Mouse (Mus musculus) brain, adult 2 months (tissue): ENCODE measurements around the gene Eif5b.

ENCODE experiments used
- DNase-seq: peaks from one replicate; pipeline ENCODE4 v3.0.0; 2011; ENCODE audit warnings: low read depth, low spot score

Eif5b gene

GRCm38 (mm10) chr1:38003046-38003445 is 5.2 kb downstream of the Eif5b start:
- DNase-seq: no peak

DNA sequence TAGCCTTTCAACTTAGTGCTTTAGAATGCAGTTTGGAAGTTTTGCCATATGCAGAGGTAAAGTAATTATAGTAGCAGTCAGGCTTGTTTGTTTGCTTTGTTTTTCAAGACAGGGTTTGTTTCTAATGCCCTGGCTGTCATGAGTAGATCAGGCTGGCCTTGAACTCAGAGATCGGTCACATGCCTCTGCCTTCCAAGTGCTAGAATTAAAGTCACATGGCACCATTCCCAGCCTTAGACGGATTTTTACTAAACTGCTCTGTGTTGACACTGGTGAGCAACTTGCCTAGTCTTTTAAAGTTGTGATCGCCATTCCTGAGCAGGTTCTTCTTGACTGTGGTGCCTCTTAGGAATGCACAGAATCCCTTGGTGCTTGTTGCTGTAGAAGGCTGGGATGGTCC is 8.9 kb downstream of the Eif5b start:
- DNase-seq: no peak

DNA sequence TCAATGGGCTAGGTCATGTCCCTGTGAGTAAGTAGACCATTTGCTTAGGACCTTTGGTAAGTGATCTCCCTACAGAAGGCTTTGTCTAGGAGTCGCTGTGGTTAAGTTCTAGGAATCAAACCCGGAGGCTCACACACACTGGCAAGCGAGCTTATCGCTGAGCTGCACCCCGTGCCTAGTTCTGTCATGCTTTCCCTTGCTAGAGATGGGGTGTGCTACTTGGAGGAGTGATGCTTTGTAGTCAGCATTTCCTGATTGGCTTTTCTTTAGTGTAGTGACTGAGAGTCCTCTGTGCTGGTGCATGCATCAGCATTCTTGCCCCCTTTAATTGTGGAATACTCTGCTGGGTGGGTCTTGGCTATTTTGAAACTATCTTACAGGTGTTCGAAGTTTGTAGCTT is 13.8 kb downstream of the Eif5b start:
- no peak for DNase-seq

DNA sequence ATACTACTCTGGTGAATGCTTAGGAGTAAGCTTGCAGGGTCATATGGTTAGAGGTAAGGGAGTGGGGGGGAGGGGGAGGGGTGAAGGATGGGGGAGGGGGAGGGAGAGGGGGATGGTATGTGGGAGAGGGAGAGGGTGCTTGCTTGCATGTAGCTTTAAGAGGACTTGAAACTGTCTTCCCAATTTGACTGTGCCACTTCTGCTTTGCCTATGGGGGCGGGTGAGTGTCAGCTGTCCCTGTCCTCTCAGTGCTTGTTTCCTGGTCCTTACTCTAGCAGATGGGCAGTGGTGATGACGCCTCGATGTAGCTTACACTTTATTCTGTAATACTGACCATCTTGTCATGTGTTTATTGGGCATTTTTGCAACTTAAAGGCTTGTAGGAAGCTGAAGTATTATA is 14.3 kb downstream of the Eif5b start:
- peak; percentile 23 for DNase-seq

DNA sequence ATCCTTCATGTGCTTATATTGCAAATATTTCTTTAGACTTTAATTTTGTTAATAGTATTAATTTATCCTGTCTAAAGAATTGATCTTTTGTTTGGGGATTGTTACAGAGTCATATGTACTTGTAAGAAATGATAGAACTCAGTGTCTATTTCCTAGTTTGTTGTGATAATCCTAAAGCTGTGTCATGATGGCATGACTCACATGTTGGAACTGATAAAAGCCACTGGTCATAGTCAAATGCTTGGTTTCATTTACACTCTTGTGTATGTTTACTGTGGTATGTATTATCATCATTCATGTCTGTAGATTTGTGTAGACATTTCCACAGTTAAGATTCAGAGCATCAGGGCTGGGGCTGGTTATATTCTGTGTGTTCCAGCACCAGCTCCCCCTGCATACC is 14.7 kb downstream of the Eif5b start:
- no peak for DNase-seq

- no peak for DNase-seq
Observed at GRCm38 (mm10) chr1:38014551-38015203, 16.9 kb downstream of the Eif5b start.

DNA sequence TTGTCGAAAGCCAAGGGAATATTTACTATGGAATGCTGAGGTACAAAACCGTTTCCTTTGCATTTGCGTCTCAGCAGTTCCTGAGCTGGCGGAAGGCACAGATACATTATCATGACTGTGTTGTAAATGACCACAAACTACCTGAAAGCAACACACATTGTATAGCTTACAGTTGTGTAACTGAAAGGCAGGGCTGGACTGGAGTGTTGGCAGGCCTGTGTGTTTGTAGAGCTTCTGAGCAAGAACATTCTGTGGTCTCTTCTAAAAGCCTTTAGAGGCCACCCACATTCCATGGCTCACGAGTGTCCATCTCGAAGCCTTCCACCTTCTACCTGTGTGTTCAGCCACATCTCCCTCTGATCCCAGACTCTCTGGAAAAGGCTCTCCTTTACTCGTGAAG is 29.5 kb downstream of the Eif5b start:
- DNase-seq: no peak

DNA sequence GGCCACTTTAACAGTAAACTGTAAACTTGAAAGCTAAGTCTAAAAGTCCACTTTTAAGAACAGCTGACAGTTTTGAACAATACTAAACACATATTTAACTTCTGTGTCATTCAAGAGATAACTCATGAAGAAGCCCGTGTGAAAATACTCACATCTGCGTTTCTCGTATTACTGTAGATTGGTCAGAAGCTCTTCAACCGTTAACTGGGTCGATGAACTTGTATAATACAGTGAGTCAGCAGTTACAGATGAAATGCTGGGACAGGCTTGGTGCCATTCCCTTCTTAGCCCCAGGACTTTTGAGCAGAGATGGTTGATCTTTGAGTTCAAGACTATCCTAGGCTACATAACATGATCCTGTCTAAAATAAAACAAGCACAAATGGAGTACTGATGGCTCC is 33.6 kb downstream of the Eif5b start:
- no peak for DNase-seq

GRCm38 (mm10) chr1:38035521-38035920 is 37.7 kb downstream of the Eif5b start:
- DNase-seq: no peak

DNA sequence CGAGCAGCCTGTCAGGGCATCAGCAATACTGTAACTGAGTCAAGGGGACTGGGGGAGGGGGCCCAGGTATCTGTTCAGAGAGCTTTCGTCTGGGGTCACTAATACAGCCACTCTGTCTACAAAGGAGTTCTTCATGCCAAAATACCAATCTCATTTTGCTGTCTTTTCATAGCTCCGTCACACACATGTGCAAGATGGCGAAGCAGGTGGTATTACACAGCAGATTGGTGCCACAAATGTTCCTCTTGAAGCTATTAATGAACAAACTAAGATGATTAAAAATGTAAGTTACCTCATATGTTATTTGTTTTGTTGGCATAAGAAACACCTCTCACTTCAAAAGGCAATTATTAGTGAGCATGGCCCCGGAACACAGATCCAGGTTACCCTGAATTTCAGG is 39.6 kb downstream of the Eif5b start:
- DNase-seq: no peak

DNA sequence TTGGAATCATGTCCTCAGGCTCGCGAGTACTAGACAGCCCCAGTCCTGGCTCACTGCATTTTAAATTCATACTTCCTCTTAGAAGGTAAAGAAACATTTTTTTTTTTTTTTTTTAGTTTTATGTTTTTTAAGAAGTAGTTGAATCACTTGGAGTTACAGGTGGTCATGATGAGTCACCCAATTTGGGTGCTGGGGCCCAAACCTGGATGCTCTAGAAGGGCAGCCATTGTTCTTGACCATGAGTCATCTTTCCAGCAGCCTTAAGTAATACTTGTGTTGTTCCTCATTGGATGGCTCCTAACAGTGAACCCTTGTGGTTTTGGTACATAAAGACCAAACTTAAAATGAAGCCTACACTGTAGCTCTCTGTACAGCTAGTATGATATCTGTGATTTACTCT is 41.1 kb downstream of the Eif5b start:
- DNase-seq: peak; percentile 55

- DNase-seq: peak; percentile 71
Observed at GRCm38 (mm10) chr1:38048121-38048520, 50.3 kb downstream of the Eif5b start.

DNA sequence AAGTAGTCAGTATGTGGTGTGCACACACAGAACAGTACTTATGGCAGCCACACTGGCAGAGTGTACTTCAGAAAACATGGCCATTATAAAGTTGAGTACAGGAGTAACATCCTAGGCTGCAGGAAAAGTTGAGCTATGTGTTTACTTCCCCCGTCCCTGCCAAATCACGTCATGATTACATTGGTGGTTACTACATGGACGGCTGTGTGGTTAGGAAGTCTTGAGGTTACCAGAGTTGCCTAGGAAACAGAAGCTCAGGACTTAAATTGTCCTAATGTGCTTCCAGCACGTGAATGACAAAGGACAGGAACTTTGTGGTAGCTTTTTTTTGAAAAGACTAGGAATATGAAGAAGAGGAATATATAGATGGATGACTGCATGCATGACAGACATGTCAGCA is 51.8 kb downstream of the Eif5b start:
- DNase-seq: no peak

- no peak for DNase-seq
Observed at GRCm38 (mm10) chr1:38055176-38055575, 57.4 kb downstream of the Eif5b start.

DNA sequence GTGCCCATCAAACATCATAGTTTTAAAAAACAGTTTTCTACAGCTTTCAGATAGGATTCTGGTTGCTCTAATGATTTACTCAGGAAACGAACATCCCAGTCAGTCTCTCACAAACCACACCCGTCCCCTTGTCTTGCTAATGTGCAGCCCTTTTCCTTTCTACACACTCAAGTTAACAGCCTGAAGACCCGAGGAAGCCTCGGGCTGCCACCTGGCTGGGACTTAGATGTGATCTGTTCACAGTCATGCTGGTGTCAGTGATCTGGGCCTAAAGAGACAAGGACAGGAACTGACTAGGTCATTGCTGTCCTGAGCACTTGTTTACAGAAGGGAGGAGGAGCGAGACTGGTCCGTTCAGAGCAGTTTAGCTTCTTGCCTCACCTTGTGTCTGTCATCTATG is 60.6 kb downstream of the Eif5b start:
- no peak for DNase-seq

DNA sequence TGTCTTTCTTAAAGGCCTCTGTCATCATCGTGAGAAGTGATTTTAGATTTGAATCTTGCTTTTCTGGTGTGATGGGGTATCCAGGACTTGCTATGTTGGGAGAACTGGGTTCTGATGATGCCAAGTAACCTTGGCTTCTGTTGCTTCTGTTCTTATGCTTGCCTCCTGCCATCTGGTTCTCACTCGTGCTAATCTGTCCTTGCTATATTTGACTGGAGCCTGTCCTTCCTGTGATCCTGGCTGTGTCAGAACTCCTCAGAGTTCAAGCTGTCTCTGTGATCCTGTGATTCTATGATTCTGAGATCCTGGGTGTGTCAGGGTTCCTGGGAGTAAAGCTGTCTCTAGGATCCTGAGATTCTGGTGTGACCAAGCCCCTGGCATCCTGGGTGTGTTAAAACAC is 64.3 kb downstream of the Eif5b start:
- peak; percentile 61 for DNase-seq

GRCm38 (mm10) chr1:38067276-38067675 is 69.5 kb downstream of the Eif5b start:
- DNase-seq: no peak

- peak; percentile 66 for DNase-seq
Observed at GRCm38 (mm10) chr1:38071326-38071725, 73.5 kb downstream of the Eif5b start.

GRCm38 (mm10) chr1:38081316-38081715 is 83.5 kb downstream of the Eif5b start:
- DNase-seq: no peak

GRCm38 (mm10) chr1:38103214-38103613 is 105.4 kb downstream of the Eif5b start:
- no peak for DNase-seq

DNA sequence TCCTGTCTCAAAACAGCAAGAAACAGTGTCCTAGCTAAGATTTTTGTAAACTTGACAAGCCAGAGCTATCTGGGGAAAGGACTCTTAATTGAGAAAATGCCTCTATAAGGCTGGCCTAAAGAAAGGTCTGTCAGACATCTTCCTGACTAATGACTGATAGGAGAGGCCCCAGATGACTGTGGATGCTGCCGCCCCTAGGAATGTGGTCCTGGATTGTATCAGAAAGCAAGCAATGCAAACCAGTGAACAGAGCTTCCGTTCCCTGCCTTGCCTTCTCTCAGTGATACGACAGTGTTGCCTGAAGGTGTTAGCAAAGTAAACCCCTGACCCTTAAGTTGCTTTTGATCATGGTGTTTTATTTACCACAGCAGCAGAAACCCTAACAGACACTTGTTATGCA is 106.0 kb downstream of the Eif5b start:
- DNase-seq: no peak
